Mouse (Mus musculus) adrenal gland, adult 8-10 months (tissue): ENCODE data around the gene Dse. TPM values are rescaled to one million over a fixed set of nuclear protein-coding genes. Genes with fewer than 3 reads are reported as not detected.
A peak's percentile ranks its signal among the peaks of the same experiment; 100 is the strongest.

ENCODE experiments used
- DNase-seq: peaks from one replicate; pipeline ENCODE4 v3.0.0; 2022
- total RNA-seq, 4 experiments: library from RNA; stranded (reverse); gene quantifications; 2 replicates each; pipeline ENCODE4 v1.2.4; 2022

The Dse gene
- total RNA-seq, 4 experiments from 2014 or later: 11.0 to 15.5 (median 11.8) TPM

- DNase-seq: peak; percentile 17
Measured at GRCm38 (mm10) chr10:34128391-34128790, 79.1 kb downstream of the Dse start.

DNA sequence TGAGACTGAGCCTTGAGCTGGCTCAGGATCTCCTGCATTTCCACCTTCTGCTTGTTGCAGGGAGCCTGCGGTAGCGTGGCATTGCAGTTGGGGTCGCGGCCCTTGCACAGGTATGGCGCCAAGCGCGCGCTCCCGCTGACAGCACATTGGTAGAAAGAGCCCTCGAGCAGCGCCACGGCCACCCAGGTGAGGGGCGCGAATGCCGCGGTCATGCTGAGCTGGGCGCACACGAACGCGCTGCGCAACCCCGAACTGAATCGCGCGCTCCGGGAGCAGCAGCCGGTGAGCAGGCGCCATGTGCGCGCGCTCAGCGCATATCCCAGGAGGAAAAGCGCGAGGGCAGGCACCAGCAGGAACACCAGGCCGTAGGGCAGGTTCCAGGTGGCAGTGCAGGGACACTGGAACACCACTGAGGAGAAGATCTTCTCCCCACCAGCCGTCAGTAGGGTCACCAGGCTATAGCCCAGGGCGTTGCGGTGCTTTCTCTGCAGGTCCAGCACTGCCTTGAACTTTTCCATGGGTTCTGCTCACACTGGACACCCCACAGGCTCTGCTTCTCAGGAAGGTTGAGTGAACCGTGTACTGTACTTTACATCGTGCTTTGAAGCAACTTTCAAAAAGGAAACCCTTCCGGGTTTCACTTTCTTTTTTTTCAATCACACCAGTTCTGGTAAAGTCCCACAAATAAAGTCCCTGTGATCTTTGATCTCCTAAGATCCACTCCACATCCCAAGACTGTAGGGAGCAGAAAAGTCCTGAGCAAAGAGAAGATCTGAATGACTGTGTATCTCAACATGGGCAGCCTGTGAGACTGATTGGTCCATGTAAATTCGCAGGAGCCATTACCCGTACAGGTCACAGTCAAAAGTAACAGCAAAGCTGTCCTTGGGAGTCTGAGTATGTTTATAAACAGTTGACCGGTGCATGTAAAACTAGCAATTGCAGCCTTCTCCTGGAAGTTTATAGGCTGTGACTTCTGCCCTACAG lies 79.8 kb downstream of the Dse start, which contains the start of gene Calhm6:
Calhm6 (minus strand) TSS at position 593 of the 987 bp plus-strand sequence.
- DNase-seq: no peak

DNA sequence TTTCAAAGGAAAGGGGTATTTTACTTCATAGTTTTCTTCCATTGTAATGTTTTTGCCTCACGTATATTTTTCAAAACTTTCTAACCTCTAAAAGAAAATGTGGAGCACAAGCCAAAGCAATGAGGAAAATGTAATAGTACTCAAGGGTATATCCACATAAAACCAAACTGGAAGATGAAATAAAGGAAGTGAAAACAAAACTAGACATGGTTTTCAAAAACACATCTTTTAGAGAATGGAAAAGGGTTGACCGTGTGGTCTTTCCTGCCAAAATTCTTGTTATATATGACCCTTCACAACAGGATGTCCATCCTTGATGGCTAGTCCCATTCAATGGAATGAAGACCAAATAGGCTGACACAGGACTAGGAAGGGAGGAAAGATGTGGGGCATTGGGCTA lies 89.1 kb downstream of the Dse start:
- no peak for DNase-seq

DNA sequence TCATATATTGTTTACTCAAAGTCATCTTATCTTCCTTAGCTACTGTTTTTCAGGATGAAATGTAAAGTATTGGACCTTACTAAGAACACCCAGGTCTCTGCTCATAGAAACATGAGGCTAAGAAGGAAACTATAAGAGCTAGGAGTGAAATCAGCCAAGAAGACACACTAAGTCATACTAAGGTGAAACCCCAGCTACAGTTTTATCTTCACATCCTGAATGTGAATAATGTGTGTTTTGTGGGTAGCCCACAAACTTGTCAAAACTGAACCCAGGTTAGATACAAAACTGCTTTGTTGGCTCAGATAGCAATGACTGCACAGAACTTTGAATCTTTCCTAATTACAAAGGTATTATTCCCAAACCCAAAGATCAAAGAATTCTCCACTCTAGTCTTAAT lies 89.7 kb downstream of the Dse start:
- no peak for DNase-seq

DNA sequence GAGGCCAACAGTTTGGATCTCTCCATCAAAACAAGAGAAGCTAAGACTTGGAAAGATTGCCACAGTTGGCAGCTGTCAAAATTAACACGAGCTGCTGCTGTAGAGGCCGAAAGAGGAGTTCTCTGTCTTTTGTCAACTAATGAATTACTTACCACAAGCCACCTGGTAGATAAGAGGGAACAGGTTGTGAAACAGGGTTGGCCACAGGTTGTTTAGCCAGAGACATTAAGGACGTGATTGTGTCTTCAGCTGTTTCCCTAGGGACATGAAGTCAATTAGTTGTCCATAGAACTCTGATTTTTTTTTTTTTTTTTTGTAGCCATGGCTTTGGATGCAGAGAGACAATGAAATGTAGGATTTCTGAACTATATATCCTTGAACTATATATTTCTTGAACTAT lies 90.4 kb downstream of the Dse start:
- DNase-seq: no peak

DNA sequence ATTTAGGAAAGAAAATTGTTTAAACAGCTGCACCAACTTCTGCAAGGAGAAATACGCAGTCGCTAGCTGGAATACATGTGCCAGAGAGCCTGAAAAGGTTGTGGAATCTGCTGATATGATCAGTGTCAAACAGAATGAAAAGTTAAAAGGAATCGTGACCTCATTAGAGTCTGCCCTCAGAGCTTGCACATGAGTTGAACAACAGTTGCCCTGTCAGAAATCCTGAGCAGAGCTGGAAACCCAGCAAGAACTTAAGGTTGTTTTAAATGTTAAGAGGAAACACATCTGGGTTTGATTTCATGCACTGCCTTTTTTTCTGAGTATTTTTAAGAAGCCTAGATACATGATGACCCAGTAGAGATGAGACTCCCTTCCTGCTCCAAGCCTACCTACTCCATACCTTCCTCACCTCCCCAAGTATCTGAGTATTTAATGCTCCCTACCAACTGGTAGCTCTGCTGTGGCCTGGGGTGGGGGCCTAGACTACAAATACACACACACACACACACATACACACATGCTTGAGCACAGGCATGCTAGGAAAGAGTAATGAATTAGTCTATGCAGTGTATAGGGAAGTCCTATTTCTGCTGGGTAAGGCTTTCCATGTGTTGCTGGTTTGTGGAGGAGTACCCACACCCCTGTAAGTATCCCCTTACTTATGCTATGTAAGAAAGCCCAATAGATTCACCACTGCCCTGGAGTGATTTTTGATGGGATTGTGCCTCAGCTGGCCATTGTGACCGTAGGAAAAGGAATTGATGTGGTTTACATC lies 95.4 kb downstream of the Dse start:
- no peak for DNase-seq

DNA sequence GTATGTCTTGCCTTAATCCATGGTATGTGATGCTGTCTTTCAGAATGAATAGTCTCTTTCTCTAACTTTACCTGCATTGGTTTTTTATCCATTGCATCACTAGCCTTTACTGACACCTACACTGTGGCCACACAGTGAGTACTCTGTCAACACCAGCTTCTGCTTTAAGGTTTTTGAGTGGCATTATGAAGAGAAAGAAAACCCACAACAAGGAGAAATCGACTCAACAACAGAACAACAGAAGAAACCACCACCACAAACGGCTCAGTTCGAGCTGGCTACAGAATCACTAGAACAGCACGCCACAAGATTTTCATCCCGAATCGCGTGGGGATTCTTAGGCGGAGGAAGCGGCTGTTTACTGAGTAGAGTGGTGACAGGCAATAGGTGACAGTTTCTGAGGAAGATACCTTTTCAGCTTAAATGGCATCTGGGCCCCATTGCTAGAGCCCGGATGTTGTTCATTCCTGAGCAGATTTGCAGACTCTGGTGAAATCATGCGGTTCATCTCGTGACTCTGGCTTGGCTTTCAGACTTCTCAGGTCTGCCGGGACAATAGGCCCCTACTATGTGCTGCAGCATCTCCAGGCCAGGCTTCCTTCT lies 96.6 kb downstream of the Dse start:
- DNase-seq: no peak

Other genes with a start within 250 kb of the Dse start
- gene Rwdd1, start 188.1 kb downstream of the Dse start, total RNA-seq: 100 to 1,000 TPM in 2 of 4 experiments, 10 to 100 TPM in 2; 96.3 to 117 (median 103) TPM
- gene Trappc3l, start 170.1 kb downstream of the Dse start, total RNA-seq: not detected
- gene Calhm4, start 163.4 kb downstream of the Dse start, total RNA-seq: not detected
- gene Calhm5, start 111.2 kb downstream of the Dse start, total RNA-seq: under 1 TPM; 0.22 to 0.54 (median 0.28) TPM
- 1 to 10 TPM in 1 of 4 experiments, under 1 TPM in 3; 0.59 to 1.1 (median 0.74) TPM for gene Calhm6, start 79.7 kb downstream of the Dse start, total RNA-seq
- 10 to 100 TPM; 65.5 to 80.9 (median 76.2) TPM for gene Tspyl1, start 74.5 kb upstream of the Dse start, total RNA-seq
- 10 to 100 TPM; 20.5 to 34.6 (median 26.4) TPM for gene Tspyl4, start 89.7 kb upstream of the Dse start, total RNA-seq
- gene Col10a1, start 182.3 kb upstream of the Dse start, total RNA-seq: not detected
- gene Nt5dc1, start 210.8 kb upstream of the Dse start, total RNA-seq: 10 to 100 TPM; 19.2 to 27.8 (median 22.3) TPM